Mouse (Mus musculus) intestine, embryonic 16.5 days (tissue): Measurements from ENCODE around the gene Dpp6. TPM values are rescaled to one million over a fixed set of nuclear protein-coding genes. Genes with fewer than 3 reads are reported as not detected.

ENCODE experiments used
- ATAC-seq: fragments of 200-750 bp; cut with Nextera tagmentation; 2 replicates; pipeline ENCODE4 v1.8.0; 2017; ENCODE audit warnings: moderate TSS enrichment, moderate library complexity
- H3K27ac ChIP-seq: fragments of 300-500 bp; sonication (generic); 2 replicates; pipeline ENCODE4 v1.5.1; 2014; ENCODE audit warnings: mild to moderate bottlenecking, low read length
- H3K27me3 ChIP-seq: fragments of 300-500 bp; sonication (generic); replicated peaks from 2 replicates; pipeline ENCODE4 v1.6.1; 2014; ENCODE audit warnings: low read length, control low read depth, mixed read lengths; ENCODE audit not compliant: control insufficient read depth, insufficient read depth
- H3K36me3 ChIP-seq: fragments of 300-500 bp; sonication (generic); 2 replicates; pipeline ENCODE4 v1.6.1; 2014; ENCODE audit warnings: low read length, control low read depth; ENCODE audit not compliant: control insufficient read depth, insufficient read depth
- H3K4me1 ChIP-seq: fragments of 300-500 bp; sonication (generic); 2 replicates; pipeline ENCODE4 v1.6.1; 2014; ENCODE audit warnings: low read length, control low read depth, mixed read lengths; ENCODE audit not compliant: control insufficient read depth, insufficient read depth
- H3K4me2 ChIP-seq: fragments of 300-500 bp; sonication (generic); 2 replicates; pipeline ENCODE4 v1.6.1; 2014; ENCODE audit warnings: low read depth, low read length, control low read depth
- H3K4me3 ChIP-seq: fragments of 300-500 bp; sonication (generic); 2 replicates; pipeline ENCODE4 v1.5.1; 2014; ENCODE audit warnings: mild to moderate bottlenecking, low read length
- H3K9ac ChIP-seq: fragments of 300-500 bp; sonication (generic); 2 replicates; pipeline ENCODE4 v1.6.1; 2014; ENCODE audit warnings: low read depth, low read length
- H3K9me3 ChIP-seq: fragments of 300-500 bp; sonication (generic); 2 replicates; pipeline ENCODE4 v1.6.1; 2016; ENCODE audit warnings: low read length, control low read depth; ENCODE audit not compliant: control insufficient read depth
- WGBS: fragments of 180-500 bp; shearing (Covaris S2); extraction: QIAGEN DNeasy Blood & Tissue Kit; methylation state at CpG from one replicate; pipeline ENCODE4 v1.1.7; 2014; 5-methylcytosine and 5-hydroxymethylcytosine counted together
- polyA plus RNA-seq: library from polyadenylated mRNA; unstranded; fragments of >200 nt; fragmentation: Nextera tagmentation; extraction: Ambion mirVana; gene quantifications from 2 replicates; pipeline ENCODE4 v1.2.1, GENCODE M21; 2015

The Dpp6 gene
- polyA plus RNA-seq, 1 experiment from 2014 or later = 1.3 TPM

DNA sequence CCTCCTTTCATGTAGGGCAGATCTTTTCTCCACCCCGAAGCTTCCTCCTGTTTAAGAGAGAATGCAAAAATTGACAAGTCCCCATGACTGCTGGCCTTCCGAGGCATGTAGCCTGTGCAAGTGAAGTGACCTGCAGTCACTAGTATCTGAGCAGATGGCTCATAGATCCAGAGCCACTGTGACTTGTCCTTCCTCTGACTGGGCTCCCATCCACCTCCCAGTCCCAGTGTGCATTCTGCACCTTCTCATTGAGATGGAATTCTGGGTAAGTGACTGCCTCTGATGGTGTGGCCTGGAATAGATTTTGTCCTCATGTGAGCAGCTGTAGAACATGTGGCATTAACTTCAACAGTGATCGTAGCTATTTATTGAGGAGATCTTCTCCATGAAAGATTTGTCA, 430.8 kb downstream of the Dpp6 start:
- H3K4me2 ChIP-seq = no peak overlapping the region
- no peak overlapping the region for H3K4me3 ChIP-seq
- 82% methylated on average over 3 of the region's 3 CpGs for WGBS
- no peak for ATAC-seq
- no peaks in the 10 kb centered on the region for H3K27me3 ChIP-seq
- H3K9me3 ChIP-seq = no peaks in the 10 kb centered on the region
- H3K36me3 ChIP-seq = no peaks in the 10 kb centered on the region
- H3K9ac ChIP-seq = no peak overlapping the region
- H3K4me1 ChIP-seq = no peaks in the 10 kb centered on the region
- H3K27ac ChIP-seq = no peak overlapping the region

DNA sequence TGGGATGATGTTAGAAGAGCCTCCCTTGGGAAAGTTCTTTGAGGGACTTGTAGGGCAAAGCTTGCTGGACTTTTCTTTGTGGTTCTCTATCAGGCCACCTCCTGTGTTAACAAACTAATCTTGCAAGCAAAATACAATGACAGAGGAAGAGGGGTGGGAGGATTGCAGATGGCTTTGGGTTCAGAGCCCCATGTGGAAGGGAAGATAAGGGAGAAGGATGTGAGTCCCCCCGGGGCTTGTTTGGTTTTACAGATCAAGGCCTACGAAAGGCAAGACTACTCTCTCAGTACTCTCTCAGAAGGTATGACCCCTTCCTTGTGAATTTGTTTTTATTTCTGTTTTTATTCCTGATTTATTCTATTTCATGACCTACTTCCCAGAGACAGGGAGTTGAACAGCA, 431.7 kb downstream of the Dpp6 start:
- Histone ChIP-seq H3K9ac (no peak overlapping the region), H3K9me3 (no peaks in the 10 kb centered on the region), H3K4me3 (no peak overlapping the region), H3K4me2 (no peak overlapping the region), H3K27me3 (no peaks in the 10 kb centered on the region), H3K4me1 (no peaks in the 10 kb centered on the region), H3K36me3 (no peaks in the 10 kb centered on the region), H3K27ac (no peak overlapping the region)
- ATAC-seq = no peak
- WGBS = 68% methylated on average over 2 of the region's 2 CpGs

DNA sequence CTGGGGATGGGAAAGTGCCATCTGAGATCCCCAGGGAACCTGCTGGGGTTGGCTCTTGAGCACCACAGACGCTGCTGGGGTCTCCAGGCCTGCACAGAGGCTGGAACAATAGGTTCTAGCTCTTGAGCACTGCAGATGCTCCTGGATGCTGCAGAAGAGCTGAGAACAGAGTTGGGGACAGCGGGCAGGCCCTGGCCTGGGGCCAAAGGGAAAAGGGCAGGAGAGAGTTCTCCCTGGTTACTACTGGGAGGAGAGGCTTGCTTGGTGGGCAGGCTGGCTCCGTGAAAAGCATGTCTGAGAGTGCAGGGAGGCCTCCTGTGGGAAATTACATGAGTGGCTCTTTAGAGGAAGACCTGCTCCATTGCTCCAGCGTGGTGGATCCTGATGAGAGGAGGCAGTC, 432.9 kb downstream of the Dpp6 start:
- no peaks in the 10 kb centered on the region for H3K9me3 ChIP-seq
- no peaks in the 10 kb centered on the region for H3K36me3 ChIP-seq
- no peak overlapping the region for H3K27ac ChIP-seq
- H3K4me1 ChIP-seq = no peaks in the 10 kb centered on the region
- H3K9ac ChIP-seq = no peak overlapping the region
- no peak for ATAC-seq
- H3K27me3 ChIP-seq = no peaks in the 10 kb centered on the region
- H3K4me3 ChIP-seq = no peak overlapping the region
- WGBS = 58% methylated on average over 4 of the region's 4 CpGs
- H3K4me2 ChIP-seq = no peak overlapping the region

DNA sequence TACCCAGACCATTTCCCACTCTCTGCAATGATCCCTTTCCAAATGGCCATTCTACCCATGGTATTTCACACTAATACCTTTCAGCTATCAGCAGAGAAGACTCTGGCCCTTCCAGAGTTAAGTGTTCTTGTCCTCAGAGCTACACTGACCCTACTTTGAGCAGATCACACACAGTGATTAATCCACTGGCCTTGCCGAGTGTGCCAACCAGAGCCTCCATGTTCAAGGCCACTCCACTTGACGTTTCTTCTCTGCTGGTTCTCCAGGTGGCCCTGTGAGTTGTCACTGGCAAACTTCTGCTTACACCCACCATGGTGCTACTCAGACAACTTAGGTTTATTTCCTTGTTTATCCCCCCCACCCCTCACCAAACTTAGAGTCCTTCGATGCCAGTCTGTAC, 433.9 kb downstream of the Dpp6 start:
- no peak overlapping the region for H3K4me3 ChIP-seq
- H3K4me1 ChIP-seq = no peaks in the 10 kb centered on the region
- H3K9ac ChIP-seq = no peak overlapping the region
- no peak for ATAC-seq
- no peak overlapping the region for H3K4me2 ChIP-seq
- H3K27ac ChIP-seq = no peak overlapping the region
- no peaks in the 10 kb centered on the region for H3K36me3 ChIP-seq
- H3K9me3 ChIP-seq = no peaks in the 10 kb centered on the region
- no peaks in the 10 kb centered on the region for H3K27me3 ChIP-seq
- WGBS = 86% methylated on average over 3 of the region's 3 CpGs

DNA sequence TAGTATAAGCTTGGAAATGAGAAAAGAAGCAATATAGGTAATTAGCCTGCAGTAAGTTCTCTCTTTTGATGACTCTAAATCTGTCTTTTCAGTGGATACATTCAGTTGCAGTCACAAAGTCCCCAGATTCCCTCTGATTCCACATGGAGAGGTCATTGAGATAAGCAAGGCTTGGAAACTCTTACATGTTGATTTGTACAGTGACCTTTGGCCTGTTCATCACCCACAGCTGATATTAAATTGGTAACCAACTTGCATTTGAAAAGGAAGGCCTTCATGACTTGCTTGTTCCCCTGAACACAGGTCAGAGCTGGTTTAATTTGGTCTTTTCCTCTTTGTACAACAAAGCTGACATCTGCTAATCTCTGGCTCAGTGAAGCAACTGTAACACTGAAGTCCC, 434.4 kb downstream of the Dpp6 start:
- Histone ChIP-seq H3K9me3 (no peaks in the 10 kb centered on the region), H3K36me3 (no peaks in the 10 kb centered on the region), H3K4me2 (no peak overlapping the region), H3K9ac (no peak overlapping the region), H3K27ac (no peak overlapping the region), H3K27me3 (no peaks in the 10 kb centered on the region), H3K4me1 (no peaks in the 10 kb centered on the region), H3K4me3 (no peak overlapping the region)
- no peak for ATAC-seq

DNA sequence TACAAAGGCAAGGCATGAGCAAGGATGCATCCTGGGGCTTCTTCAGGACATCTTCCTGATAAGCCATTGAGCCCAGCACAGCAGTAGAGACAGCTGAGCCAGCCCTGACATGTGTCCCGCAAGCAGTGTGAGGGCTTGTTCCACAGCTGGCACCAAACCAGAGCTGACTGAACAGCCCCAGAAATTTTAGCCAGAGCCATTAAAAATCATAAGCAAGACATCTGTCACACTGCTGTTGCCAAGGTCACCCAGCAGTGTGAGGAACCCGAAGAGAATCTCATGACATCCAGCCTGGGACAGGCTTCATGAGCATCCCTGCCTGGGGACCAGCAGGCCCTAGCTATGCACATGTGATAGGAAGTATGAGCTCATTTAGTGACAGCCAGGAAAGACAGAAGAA, 438.2 kb downstream of the Dpp6 start:
- Histone ChIP-seq H3K9me3 (no peaks in the 10 kb centered on the region), H3K27ac (no peak overlapping the region), H3K4me2 (no peak overlapping the region), H3K27me3 (no peaks in the 10 kb centered on the region), H3K36me3 (no peaks in the 10 kb centered on the region), H3K9ac (no peak overlapping the region), H3K4me1 (no peaks in the 10 kb centered on the region), H3K4me3 (no peak overlapping the region)
- 79% methylated on average over 2 of the region's 2 CpGs for WGBS
- no peak for ATAC-seq

DNA sequence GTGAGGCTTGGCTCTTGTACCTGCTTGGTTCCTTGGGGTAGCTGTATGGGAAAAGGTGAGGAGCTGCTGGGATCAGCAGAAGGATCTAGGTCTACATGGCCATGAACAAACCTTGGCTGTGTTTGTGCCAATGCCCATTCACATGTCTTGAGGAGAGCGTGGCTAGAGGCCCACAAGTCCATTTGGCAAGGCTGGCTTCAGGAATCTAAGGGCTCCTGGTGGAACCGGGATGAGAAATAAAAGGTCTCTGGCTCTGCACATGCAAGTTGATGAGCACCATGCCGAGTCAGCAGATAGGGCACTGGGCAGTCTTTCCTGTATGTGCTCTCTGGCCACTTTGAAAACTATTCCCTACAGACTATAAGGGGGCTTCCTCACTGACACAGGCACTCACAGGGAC, 441.6 kb downstream of the Dpp6 start:
- Histone ChIP-seq H3K4me1 (no peaks in the 10 kb centered on the region), H3K9ac (no peak overlapping the region), H3K27ac (no peak overlapping the region), H3K4me3 (no peak overlapping the region), H3K9me3 (no peaks in the 10 kb centered on the region), H3K27me3 (no peaks in the 10 kb centered on the region), H3K36me3 (no peaks in the 10 kb centered on the region), H3K4me2 (no peak overlapping the region)
- no peak for ATAC-seq
- 82% methylated on average over 3 of the region's 3 CpGs for WGBS

DNA sequence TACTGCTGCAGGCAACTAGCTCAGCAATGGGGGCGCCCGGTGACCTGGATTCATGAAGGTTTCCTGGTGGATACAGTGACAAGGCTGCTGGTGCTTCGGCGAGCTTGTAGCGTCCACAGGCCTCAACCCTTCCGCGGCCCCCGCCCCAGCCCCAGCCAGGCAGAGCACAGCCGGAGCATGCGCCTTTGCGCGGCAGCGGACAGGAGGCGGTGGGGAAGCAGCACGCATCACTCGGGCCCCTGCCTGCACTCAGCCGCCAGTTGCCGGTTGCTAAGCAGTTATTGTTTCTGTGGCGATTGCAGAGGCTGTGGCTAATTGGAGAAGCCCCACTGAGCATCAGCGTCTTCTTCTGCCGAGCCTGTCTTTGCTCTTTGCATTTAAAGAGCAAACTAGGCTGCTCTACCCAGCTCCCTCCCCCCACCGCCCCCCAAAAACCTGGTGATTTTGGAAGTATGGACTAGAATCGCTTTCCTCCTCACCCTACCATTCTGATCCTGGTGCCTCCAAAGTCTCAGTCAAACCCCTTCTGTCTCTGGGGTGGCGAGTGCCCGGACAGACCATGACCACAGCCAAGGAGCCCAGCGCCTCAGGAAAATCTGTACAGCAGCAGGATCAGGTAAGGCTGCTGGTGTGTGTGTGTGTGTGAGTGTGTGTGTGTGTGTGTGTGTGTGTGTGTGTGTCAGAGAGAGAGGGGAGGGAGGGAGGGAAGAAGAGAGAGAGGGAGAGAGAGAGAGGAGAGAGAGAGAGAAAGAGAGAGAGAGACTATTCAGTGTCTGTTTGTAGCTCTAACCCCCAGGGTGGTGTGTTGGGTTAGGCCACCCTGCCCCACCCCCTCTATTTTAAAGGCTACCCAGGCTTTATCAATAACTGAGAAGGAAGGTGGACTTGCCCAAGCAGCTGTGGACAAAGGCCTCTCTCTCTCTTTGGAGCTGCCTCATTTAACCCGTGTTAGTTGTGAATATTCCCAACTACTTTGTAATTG, 445.0 kb downstream of the Dpp6 start:
- Histone ChIP-seq H3K9ac (peak overlapping the region; percentile 38; the same call in 1 of the 2 replicates), H3K27me3 (no peaks in the 10 kb centered on the region), H3K4me2 (peak overlapping the region; percentile 18; the same call in 1 of the 2 replicates), H3K9me3 (no peaks in the 10 kb centered on the region), H3K4me3 (no peak overlapping the region), H3K4me1 (no peaks in the 10 kb centered on the region), H3K36me3 (no peaks in the 10 kb centered on the region), H3K27ac (no peak overlapping the region)
- WGBS = 10% methylated on average over 27 of the region's 27 CpGs
- peak; percentile 46; the same call in 1 of the 2 replicates for ATAC-seq

DNA sequence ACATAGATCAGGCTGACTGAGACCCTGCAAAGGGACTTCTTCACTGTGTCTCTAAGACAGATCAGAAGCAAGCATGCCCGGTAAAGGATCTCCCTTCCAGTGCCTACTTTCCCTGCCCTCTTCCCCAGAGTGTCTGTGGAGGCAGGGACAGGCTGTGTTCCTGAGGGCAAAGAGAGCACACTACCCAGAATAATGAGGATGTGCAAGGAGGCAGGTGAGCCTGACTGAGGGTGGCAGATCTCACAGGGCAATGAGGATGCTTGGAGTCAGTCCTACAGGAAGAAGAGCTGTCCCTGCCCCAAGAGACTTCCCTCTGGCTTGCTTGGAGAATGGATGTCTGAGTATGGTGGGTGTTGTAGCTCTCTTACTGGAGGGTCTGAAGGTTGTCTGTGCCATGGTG, 445.7 kb downstream of the Dpp6 start:
- H3K4me1 ChIP-seq = no peaks in the 10 kb centered on the region
- H3K9me3 ChIP-seq = no peaks in the 10 kb centered on the region
- no peak for ATAC-seq
- no peaks in the 10 kb centered on the region for H3K27me3 ChIP-seq
- H3K36me3 ChIP-seq = no peaks in the 10 kb centered on the region
- no peak overlapping the region for H3K27ac ChIP-seq
- WGBS = 62% methylated on average over 1 of the region's 1 CpGs
- no peak overlapping the region for H3K9ac ChIP-seq
- no peak overlapping the region for H3K4me3 ChIP-seq
- H3K4me2 ChIP-seq = no peak overlapping the region

DNA sequence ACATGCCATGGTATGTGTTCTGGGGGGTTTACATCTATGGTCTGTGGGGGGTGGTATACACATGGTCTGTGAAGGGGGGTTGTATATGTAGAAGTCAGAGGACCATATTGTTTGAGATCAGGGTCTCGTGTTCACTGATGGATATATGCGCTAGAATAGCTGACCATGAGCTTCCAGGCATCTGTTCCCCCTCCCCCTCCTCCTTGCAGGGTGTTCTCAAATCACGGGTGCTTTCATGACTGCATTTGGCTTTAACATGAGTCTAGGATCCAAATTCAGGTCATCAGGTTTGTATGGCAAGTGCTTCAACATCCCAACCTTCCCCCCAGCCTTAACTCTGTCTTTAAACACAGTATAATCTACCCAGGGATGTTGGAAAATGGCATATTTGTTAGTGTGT, 448.3 kb downstream of the Dpp6 start:
- Histone ChIP-seq H3K9ac (no peak overlapping the region), H3K27ac (no peak overlapping the region), H3K9me3 (no peaks in the 10 kb centered on the region), H3K4me2 (no peak overlapping the region), H3K36me3 (no peaks in the 10 kb centered on the region), H3K4me1 (no peaks in the 10 kb centered on the region), H3K4me3 (no peak overlapping the region), H3K27me3 (no peaks in the 10 kb centered on the region)
- no peak for ATAC-seq
- 77% methylated on average over 3 of the region's 3 CpGs for WGBS
